Mouse (Mus musculus): ENCODE data around the gene Tgoln1. TPM values are rescaled to one million over a fixed set of nuclear protein-coding genes. Genes with fewer than 3 reads are reported as not detected.

Tgoln1 gene
- polyA plus RNA-seq (2017; shearing (Covaris generic)): 10 to 100 TPM; 92.4 to 95.9 TPM

DNA sequence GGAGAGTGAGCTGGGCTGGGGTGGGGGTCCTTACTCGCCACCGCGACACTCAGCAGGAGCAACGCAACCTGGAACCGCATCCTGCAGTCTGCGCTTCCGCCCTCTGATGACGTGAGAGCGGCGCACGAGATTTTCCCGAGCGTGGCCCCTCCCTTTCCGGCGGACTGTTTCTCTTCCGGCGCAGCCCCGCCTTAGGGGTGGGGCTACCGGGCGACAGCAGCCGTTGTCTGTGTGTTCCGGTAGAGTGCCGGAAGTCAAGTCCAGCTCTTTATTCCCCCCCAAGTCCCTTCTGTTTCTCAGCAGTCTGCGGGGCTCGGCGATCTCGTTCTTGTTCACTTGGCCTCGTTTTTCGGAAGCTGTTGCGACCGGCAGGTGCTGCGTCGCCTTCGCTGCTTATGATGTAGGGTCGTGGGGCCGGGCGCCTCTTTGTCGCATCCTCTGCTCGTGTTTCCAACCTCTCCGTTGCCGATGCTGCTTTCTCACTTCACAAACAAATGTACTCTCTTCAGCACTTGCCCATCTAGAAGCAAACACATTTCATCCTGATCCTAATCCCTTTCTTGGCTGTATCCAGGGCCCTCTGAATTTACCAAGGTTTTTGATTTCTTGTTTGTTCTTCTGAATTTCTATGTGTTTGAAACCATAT is at the start of gene Tgoln1:
Tgoln1 (minus strand) TSS at position 358 of the 646 bp plus-strand sequence.

DNA sequence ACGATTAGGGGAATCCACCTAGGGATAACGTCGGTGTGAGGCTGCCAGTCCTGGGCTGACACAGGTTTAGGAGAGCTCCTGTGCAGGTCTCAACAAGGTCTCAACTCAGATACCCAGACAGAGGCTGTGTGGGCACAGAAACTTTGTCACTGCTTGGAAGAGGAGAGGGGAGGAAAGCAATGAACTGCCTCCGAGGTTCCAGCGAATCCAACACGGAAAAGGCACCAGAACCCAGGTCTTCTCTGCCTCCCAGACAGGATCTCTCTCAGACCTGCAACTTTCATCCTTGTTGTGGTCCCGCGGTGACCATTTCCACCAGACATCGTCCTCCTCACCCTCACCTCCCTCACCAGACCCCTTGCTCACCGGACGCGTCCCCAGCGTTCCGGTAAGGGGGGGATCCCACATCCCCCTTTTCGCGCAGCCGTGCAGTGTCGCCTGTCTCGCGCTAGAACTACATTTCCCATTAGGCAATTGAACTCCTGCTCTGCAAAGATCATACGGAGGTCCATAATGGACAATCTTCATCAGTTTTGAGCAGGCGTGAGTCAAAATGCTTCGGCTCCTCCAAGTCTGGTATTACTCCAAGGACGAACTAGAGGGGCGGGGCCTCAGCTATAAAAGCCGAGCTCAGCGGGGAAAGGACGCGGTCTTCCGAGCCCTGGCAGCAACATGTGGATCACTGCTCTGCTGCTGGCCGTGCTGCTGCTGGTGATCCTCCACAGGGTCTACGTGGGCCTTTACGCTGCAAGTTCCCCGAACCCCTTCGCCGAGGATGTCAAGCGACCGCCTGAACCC is 18.6 kb downstream of the Tgoln1 start, which contains the start of the genes Elmod3 and Retsat:
Elmod3 (minus strand) TSS at position 458 of the 798 bp plus-strand sequence.
Retsat (plus strand) TSS at position 520 of the 798 bp plus-strand sequence.

Other genes starting within 250 kb of the Tgoln1 start
- 10 to 100 TPM; 30.4 to 79.8 TPM for gene Vamp5, start 236.5 kb downstream of the Tgoln1 start, polyA plus RNA-seq (2017; shearing (Covaris generic))
- 100 to 1,000 TPM; 258 to 387 TPM for gene Vamp8, start 226.3 kb downstream of the Tgoln1 start, polyA plus RNA-seq (2017; shearing (Covaris generic))
- gene Ggcx, start 202.7 kb downstream of the Tgoln1 start, polyA plus RNA-seq (2017; shearing (Covaris generic)): 10 to 100 TPM in 1 of 2 experiments, 1 to 10 TPM in 1; 8.2 to 11.6 TPM
- gene Mat2a, start 177.4 kb downstream of the Tgoln1 start, polyA plus RNA-seq (2017; shearing (Covaris generic)): 100 to 1,000 TPM; 232 to 345 TPM
- gene Sh2d6, start 95.3 kb downstream of the Tgoln1 start, polyA plus RNA-seq (2017; shearing (Covaris generic)): not detected
- gene Capg, start 72.6 kb downstream of the Tgoln1 start, polyA plus RNA-seq (2017; shearing (Covaris generic)): 1,000 to 10,000 TPM in 1 of 2 experiments, 100 to 1,000 TPM in 1; 341 to 1,155 TPM
- 10 to 100 TPM; 14.1 to 22.7 TPM for gene Elmod3, start 18.6 kb downstream of the Tgoln1 start, polyA plus RNA-seq (2017; shearing (Covaris generic))
- gene Retsat, start 18.5 kb downstream of the Tgoln1 start, polyA plus RNA-seq (2017; shearing (Covaris generic)): 1 to 10 TPM; 2.5 to 8.3 TPM
- 10 to 100 TPM in 1 of 2 experiments, 1 to 10 TPM in 1; 2.0 to 10.7 TPM for gene Tcf7l1, start 172.3 kb upstream of the Tgoln1 start, polyA plus RNA-seq (2017; shearing (Covaris generic))